22 mouse cellular contexts compared by ENCODE assay signal in the genomic region with DNA sequence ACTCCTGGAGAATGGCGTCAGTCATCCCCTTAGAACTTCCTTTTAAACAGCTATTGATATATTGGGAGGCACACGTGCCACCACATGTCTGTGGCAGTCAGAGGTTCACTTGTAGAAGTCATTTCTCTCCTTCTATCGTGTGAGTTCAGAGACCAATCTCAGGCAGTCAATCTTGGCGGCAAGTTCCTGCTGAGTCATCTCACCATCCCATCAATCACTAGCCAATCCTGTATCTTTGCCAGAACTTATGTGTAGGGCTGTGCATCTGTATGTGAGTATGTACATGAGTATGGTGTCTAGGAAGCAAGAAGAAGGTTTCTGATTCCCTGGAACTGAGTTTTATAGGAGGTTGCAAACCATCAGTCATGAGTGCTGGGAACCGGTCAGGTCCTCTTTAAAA. TPM values are rescaled to one million over a fixed set of nuclear protein-coding genes. Genes with fewer than 3 reads are reported as not detected.
DNase-seq lines count a peak whose midpoint lies in the region; ATAC-seq and TF ChIP-seq lines count a peak whose summit lies in the region.
"Had no signal": no experiment of that assay in that cellular context is flagged by ENCODE, and none has a peak within 500 bp of the region (broad histone marks: within the 10 kb centered on the region; RNA-seq: fewer than 3 reads in every experiment).

No protein-coding gene starts in this region.

- H3K9ac ChIP-seq in stomach, postnatal 0 days (ENCODE audit: low read length), result no peak overlapping the region
- H3K9ac ChIP-seq in forebrain, embryonic 14.5 days (ENCODE audit: low read length), result no peak overlapping the region
- H3K9ac ChIP-seq: embryonic facial prominence, embryonic 12.5 days; forebrain, embryonic 12.5 days; forebrain, embryonic 15.5 days; forebrain, postnatal 0 days had no signal

- TF ChIP-seq EP300 in stomach, postnatal 0 days (optimal IDR thresholded peaks at IDR 0.05), result no peak

- peak; percentile 31; the same call in 1 of the 2 replicates for ATAC-seq in stomach, postnatal 0 days (ENCODE audit: low FRiP score, low TSS enrichment)
- ATAC-seq in forebrain, embryonic 14.5 days, result no peak
- ATAC-seq: activated CD4-positive, CD25-positive, alpha-beta regulatory T cell, adult 4 months; forebrain, embryonic 15.5 days; forebrain, postnatal 0 days had no signal

- no peak overlapping the region for H3K4me2 ChIP-seq in stomach, postnatal 0 days (replicated peaks; ENCODE audit: low read depth)
- no peak overlapping the region for H3K4me2 ChIP-seq in forebrain, embryonic 14.5 days (ENCODE audit: low read length)
- H3K4me2 ChIP-seq: embryonic facial prominence, embryonic 12.5 days; forebrain, embryonic 12.5 days; forebrain, embryonic 15.5 days had no signal

- H3K27me3 ChIP-seq in stomach, postnatal 0 days (ENCODE audit: control insufficient read depth, insufficient read depth, low read length), result no peaks in the 10 kb centered on the region
- no peaks in the 10 kb centered on the region for H3K27me3 ChIP-seq in forebrain, embryonic 14.5 days (replicated peaks; ENCODE audit: control insufficient read depth, insufficient read depth, low read length)
- H3K27me3 ChIP-seq: embryonic facial prominence, embryonic 12.5 days; forebrain, embryonic 12.5 days; forebrain, embryonic 15.5 days had no signal

- H3K4me1 ChIP-seq in stomach, postnatal 0 days (replicated peaks; ENCODE audit: control insufficient read depth, insufficient read depth), result no peaks in the 10 kb centered on the region; the same call in 1 of the 2 replicates
- no peaks in the 10 kb centered on the region for H3K4me1 ChIP-seq in forebrain, embryonic 14.5 days (ENCODE audit: control insufficient read depth, insufficient read depth, low read length)
- H3K4me1 ChIP-seq: forebrain, embryonic 12.5 days; forebrain, embryonic 15.5 days had no signal

- WGBS in stomach, postnatal 0 days, result 67% methylated on average over 5 of the region's 5 CpGs
- 85% methylated on average over 5 of the region's 5 CpGs for WGBS in forebrain, embryonic 14.5 days

- DNase-seq in adrenal gland, adult 2 months, result peak; percentile 48
- DNase-seq in adrenal gland, adult 18-20 months (ENCODE audit: low spot score in 2 of 2), result no peak
- DNase-seq in 416B (ENCODE audit: low read depth) (peak; percentile 20), NIH3T3 (ENCODE audit: low read depth) (peak; percentile 76)
- DNase-seq in stomach, postnatal 0 days (ENCODE audit: low spot score), result no peak
- no peak for DNase-seq in ovary, postnatal 36 days (ENCODE audit: low spot score)
- DNase-seq in adrenal gland, adult 8-10 months, result no peak
- no peak for DNase-seq in forebrain, embryonic 14.5 days (ENCODE audit: low spot score)
- DNase-seq: adrenal gland, postnatal 10 days; adrenal gland, postnatal 25 days; cerebellum, adult 11 months; cerebellum, adult 18-20 months; cerebellum, adult 9-10 months; cerebellum, postnatal 10 days; cerebellum, postnatal 25 days; forebrain, postnatal 0 days had no signal

- H3K36me3 ChIP-seq in stomach, postnatal 0 days (ENCODE audit: control insufficient read depth, insufficient read depth, low read length), result no peaks in the 10 kb centered on the region
- H3K36me3 ChIP-seq in forebrain, embryonic 14.5 days (ENCODE audit: control insufficient read depth, insufficient read depth, low read length), result no peaks in the 10 kb centered on the region
- H3K36me3 ChIP-seq: embryonic facial prominence, embryonic 10.5 days; embryonic facial prominence, embryonic 12.5 days; forebrain, embryonic 12.5 days; forebrain, embryonic 15.5 days; G1E had no signal

- H3K27ac ChIP-seq in stomach, postnatal 0 days (replicated peaks), result no peak overlapping the region
- H3K27ac ChIP-seq in forebrain, embryonic 14.5 days (ENCODE audit: low read depth, low read length), result no peak overlapping the region
- H3K27ac ChIP-seq: embryonic facial prominence, embryonic 10.5 days; embryonic facial prominence, embryonic 12.5 days; forebrain, embryonic 12.5 days; forebrain, embryonic 15.5 days had no signal

- H3K4me3 ChIP-seq in stomach, postnatal 0 days (ENCODE audit: low read depth, low read length), result no peak overlapping the region
- H3K4me3 ChIP-seq in forebrain, embryonic 14.5 days (ENCODE audit: low read depth, low read length), result no peak overlapping the region
- H3K4me3 ChIP-seq: embryonic facial prominence, embryonic 10.5 days; embryonic facial prominence, embryonic 12.5 days; forebrain, embryonic 12.5 days; forebrain, embryonic 15.5 days had no signal

- no peak for TF ChIP-seq CTCF in stomach, postnatal 0 days (IDR thresholded peaks at IDR 0.05; ENCODE audit: low read depth)

- H3K9me3 ChIP-seq in stomach, postnatal 0 days (ENCODE audit: control insufficient read depth, low read length), result no peaks in the 10 kb centered on the region
- H3K9me3 ChIP-seq in forebrain, embryonic 14.5 days (replicated peaks; ENCODE audit: control insufficient read depth, low read length), result no peaks in the 10 kb centered on the region
- H3K9me3 ChIP-seq: embryonic facial prominence, embryonic 10.5 days; embryonic facial prominence, embryonic 12.5 days; forebrain, embryonic 12.5 days; forebrain, embryonic 15.5 days; G1E had no signal

RNA-seq across cellular contexts. Expression of gene Enah, which starts 40.0 kb away (rescaled TPM):
- total RNA-seq in adrenal gland, adult 2 months (2021), result 10 to 100 TPM; 64.5 to 69.0 TPM
- polyA plus RNA-seq in adrenal gland, adult 2 months (2012; rRNA removed), result 17.3 and 21.9 TPM in 2 replicates
- total RNA-seq in adrenal gland, adult 18-20 months (2021), result 10 to 100 TPM; 66.5 to 68.8 TPM
- polyA plus RNA-seq in stomach, postnatal 0 days (2015; fragmentation: Nextera tagmentation; extraction: Ambion mirVana), result 8.4 and 8.5 TPM in 2 replicates
- 100 to 1,000 TPM in 1 of 4 experiments, 10 to 100 TPM in 3; 62.1 to 126 (median 78.8) TPM for total RNA-seq in adrenal gland, adult 8-10 months (2022)
- 19.9 and 24.7 TPM in 2 replicates for polyA plus RNA-seq in forebrain, embryonic 14.5 days (2014; fragmentation: Nextera tagmentation; extraction: Ambion mirVana)
- polyA plus RNA-seq: G1E had no signal

Comparison
In these comparisons a context has a peak if more than half of its experiments do, and no peak if none do; other contexts are left out.
1. DNase-seq: peak in adrenal gland, adult 2 months (single experiment), 416B (single experiment) and NIH3T3 (single experiment); none in adrenal gland, adult 18-20 months (0 of 2), stomach, postnatal 0 days (single experiment), ovary, postnatal 36 days (single experiment), adrenal gland, adult 8-10 months (single experiment) and forebrain, embryonic 14.5 days (single experiment).